7 mouse cellular contexts compared by ENCODE assay signal in the genomic region with DNA sequence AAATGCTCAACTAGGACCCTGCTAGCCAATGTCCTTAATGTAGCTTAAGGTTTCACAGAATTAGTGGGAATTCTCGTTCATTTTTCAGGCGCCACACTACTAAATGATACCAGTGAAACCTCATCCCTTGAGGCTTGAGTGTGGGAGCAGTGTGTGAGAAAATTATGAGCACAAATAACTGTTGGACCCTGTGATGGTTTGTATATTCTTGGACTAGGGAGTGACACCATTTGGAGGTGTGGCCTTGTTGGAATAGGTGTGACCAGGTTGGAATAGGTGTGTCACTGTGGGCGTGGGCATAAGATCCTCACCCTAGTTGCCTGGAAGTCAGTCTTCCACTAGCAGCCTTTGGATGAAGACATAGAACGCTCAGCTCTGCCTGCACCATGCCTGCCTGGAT. TPM values are rescaled to one million over a fixed set of nuclear protein-coding genes. Genes with fewer than 3 reads are reported as not detected.
DNase-seq lines count a peak whose midpoint lies in the region; ATAC-seq and TF ChIP-seq lines count a peak whose summit lies in the region.
"Not testable (repeated sequence)": the region's sequence is repeated elsewhere in the genome, so short reads cannot be mapped to it uniquely, and the experiment has no call there.

No protein-coding gene starts in this region.

- peak overlapping the region; percentile 48 for H3K4me3 ChIP-seq in brown adipose tissue, adult 24 weeks (ENCODE audit: insufficient read depth, low read depth, low read length)
- H3K4me3 ChIP-seq in forebrain, embryonic 10.5 days: peak overlapping the region; percentile 74
- peak overlapping the region; percentile 83 for H3K4me3 ChIP-seq in heart, embryonic 13.5 days
- peak overlapping the region; percentile 71 for H3K4me3 ChIP-seq in intestine, embryonic 15.5 days (replicated peaks)
- peak overlapping the region; percentile 78 for H3K4me3 ChIP-seq in limb, embryonic 14.5 days (replicated peaks; ENCODE audit: low read length)
- H3K4me3 ChIP-seq in lung, postnatal 0 days (ENCODE audit: low read depth, low read length): peak overlapping the region; percentile 79
- H3K4me3 ChIP-seq in neural tube, embryonic 12.5 days: peak overlapping the region; percentile 60

- not testable (repeated sequence) for H3K9me3 ChIP-seq in forebrain, embryonic 10.5 days; heart, embryonic 13.5 days; intestine, embryonic 15.5 days; limb, embryonic 14.5 days (ENCODE audit: control insufficient read depth, low read length); lung, postnatal 0 days (ENCODE audit: low read length); neural tube, embryonic 12.5 days

- WGBS in forebrain, embryonic 10.5 days: 86% methylated on average over 4 of the region's 4 CpGs
- WGBS in heart, embryonic 13.5 days: 82% methylated on average over 4 of the region's 4 CpGs
- WGBS in intestine, embryonic 15.5 days: 73% methylated on average over 4 of the region's 4 CpGs
- WGBS in limb, embryonic 14.5 days: 72% methylated on average over 4 of the region's 4 CpGs
- 72% methylated on average over 4 of the region's 4 CpGs for WGBS in lung, postnatal 0 days
- 84% methylated on average over 4 of the region's 4 CpGs for WGBS in neural tube, embryonic 12.5 days

- not testable (repeated sequence) for TF ChIP-seq POLR2A in limb, embryonic 14.5 days (IDR thresholded peaks at IDR 0.05; ENCODE audit: borderline replicate concordance, extremely low read depth, insufficient read depth, insufficient read length)

- TF ChIP-seq CTCF in lung, postnatal 0 days (IDR thresholded peaks at IDR 0.05): not testable (repeated sequence)

- peak overlapping the region; percentile 77 for H3K9ac ChIP-seq in heart, embryonic 13.5 days
- H3K9ac ChIP-seq in intestine, embryonic 15.5 days: peak overlapping the region; percentile 18; the same call in 1 of the 2 replicates
- H3K9ac ChIP-seq in limb, embryonic 14.5 days (ENCODE audit: low read depth, low read length, severe bottlenecking); lung, postnatal 0 days (replicated peaks; ENCODE audit: low read depth); neural tube, embryonic 12.5 days: not testable (repeated sequence)

- H3K27me3 ChIP-seq in forebrain, embryonic 10.5 days (ENCODE audit: poor library complexity, severe bottlenecking); heart, embryonic 13.5 days (replicated peaks); intestine, embryonic 15.5 days (replicated peaks); limb, embryonic 14.5 days (ENCODE audit: control insufficient read depth, insufficient read depth, low read length); lung, postnatal 0 days (replicated peaks; ENCODE audit: insufficient read depth, low read length); neural tube, embryonic 12.5 days (replicated peaks): not testable (repeated sequence)

- peak overlapping the region; percentile 76 for H3K4me2 ChIP-seq in heart, embryonic 13.5 days
- H3K4me2 ChIP-seq in intestine, embryonic 15.5 days (replicated peaks): peak overlapping the region; percentile 63
- H3K4me2 ChIP-seq in limb, embryonic 14.5 days (replicated peaks; ENCODE audit: low read depth, low read length, severe bottlenecking): peak overlapping the region; percentile 57
- peak overlapping the region; percentile 53 for H3K4me2 ChIP-seq in lung, postnatal 0 days (replicated peaks; ENCODE audit: low read depth, low read length)
- peak overlapping the region; percentile 66 for H3K4me2 ChIP-seq in neural tube, embryonic 12.5 days (replicated peaks)

- DNase-seq in forebrain, embryonic 10.5 days (ENCODE audit: extremely low spot score, low spot score); limb, embryonic 14.5 days (ENCODE audit: low spot score); lung, postnatal 0 days (ENCODE audit: low spot score): not testable (repeated sequence)

- 0 out of 2 replicates have a peak overlapping the region, but pooled peaks have one; percentile 11 for H3K27ac ChIP-seq in brown adipose tissue, adult 24 weeks (replicated peaks; ENCODE audit: low read depth, low read length)
- H3K27ac ChIP-seq in forebrain, embryonic 10.5 days: peak overlapping the region; percentile 91; the same call in 1 of the 2 replicates
- H3K27ac ChIP-seq in heart, embryonic 13.5 days (replicated peaks); intestine, embryonic 15.5 days; limb, embryonic 14.5 days (replicated peaks; ENCODE audit: low read depth, low read length); lung, postnatal 0 days (ENCODE audit: low read length); neural tube, embryonic 12.5 days: not testable (repeated sequence)

- not testable (repeated sequence) for TF ChIP-seq EP300 in lung, postnatal 0 days (IDR thresholded peaks at IDR 0.05)

- H3K4me1 ChIP-seq in brown adipose tissue, adult 24 weeks (ENCODE audit: control insufficient read depth, insufficient read depth, insufficient read length, low read length): peaks cover 12% of the 10 kb centered on the region
- peaks cover 13% of the 10 kb centered on the region for H3K4me1 ChIP-seq in forebrain, embryonic 10.5 days
- H3K4me1 ChIP-seq in heart, embryonic 13.5 days: peaks cover 21% of the 10 kb centered on the region
- not testable (repeated sequence) for H3K4me1 ChIP-seq in intestine, embryonic 15.5 days (replicated peaks); limb, embryonic 14.5 days (ENCODE audit: control insufficient read depth, insufficient read depth, low read length); lung, postnatal 0 days (ENCODE audit: insufficient read depth, low read depth, low read length); neural tube, embryonic 12.5 days

- not testable (repeated sequence) for H3K36me3 ChIP-seq in forebrain, embryonic 10.5 days (replicated peaks); heart, embryonic 13.5 days; intestine, embryonic 15.5 days; limb, embryonic 14.5 days (ENCODE audit: control insufficient read depth, insufficient read depth, low read length); lung, postnatal 0 days (ENCODE audit: insufficient read depth, low read length); neural tube, embryonic 12.5 days

- not testable (repeated sequence) for ATAC-seq in heart, embryonic 13.5 days (ENCODE audit: extremely low read depth, insufficient number of reproducible peaks, low FRiP score, low TSS enrichment); intestine, embryonic 15.5 days; limb, embryonic 14.5 days (ENCODE audit: low FRiP score, low read depth)
- peak; percentile 4 for ATAC-seq in lung, postnatal 0 days
- ATAC-seq in neural tube, embryonic 12.5 days (ENCODE audit: low FRiP score, low read depth): peak; percentile 33

RNA-seq across cellular contexts. Expression of gene Nt5dc1, which starts 0.4 kb away (rescaled TPM):
- 19.9 and 21.1 TPM in 2 replicates for polyA plus RNA-seq in brown adipose tissue, adult 24 weeks (2012; ENCODE audit: insufficient read depth, insufficient read length, missing spikeins)
- polyA plus RNA-seq in forebrain, embryonic 10.5 days (2016; fragmentation: Nextera tagmentation; extraction: Ambion mirVana): 8.8 and 9.8 TPM in 2 replicates
- 5.6 TPM in 2 replicates for polyA plus RNA-seq in heart, embryonic 13.5 days (2015; fragmentation: Nextera tagmentation; extraction: Ambion mirVana)
- polyA plus RNA-seq in intestine, embryonic 15.5 days (2015; fragmentation: Nextera tagmentation; extraction: Ambion mirVana): 11.7 and 12.2 TPM in 2 replicates
- polyA plus RNA-seq in limb, embryonic 14.5 days (2012; rRNA removed): 5.5 and 6.0 TPM in 2 replicates
- polyA plus RNA-seq in limb, embryonic 14.5 days (2014; fragmentation: Nextera tagmentation; extraction: Ambion mirVana): 11.1 and 11.5 TPM in 2 replicates
- polyA plus RNA-seq in lung, postnatal 0 days (2015; fragmentation: Nextera tagmentation; extraction: Ambion mirVana): 11.3 and 12.7 TPM in 2 replicates
- polyA plus RNA-seq in neural tube, embryonic 12.5 days (2016; fragmentation: Nextera tagmentation; extraction: Ambion mirVana): 3.3 and 4.2 TPM in 2 replicates

RNA-seq across cellular contexts. Expression of gene Col10a1, which starts 29.0 kb away (rescaled TPM):
- not detected in 2 replicates for polyA plus RNA-seq in brown adipose tissue, adult 24 weeks (2012; ENCODE audit: insufficient read depth, insufficient read length, missing spikeins)
- polyA plus RNA-seq in forebrain, embryonic 10.5 days (2016; fragmentation: Nextera tagmentation; extraction: Ambion mirVana): 0.16 and 0.20 TPM in 2 replicates
- 0.09 TPM in 2 replicates for polyA plus RNA-seq in heart, embryonic 13.5 days (2015; fragmentation: Nextera tagmentation; extraction: Ambion mirVana)
- polyA plus RNA-seq in intestine, embryonic 15.5 days (2015; fragmentation: Nextera tagmentation; extraction: Ambion mirVana): 0.11 and 0.20 TPM in 2 replicates
- polyA plus RNA-seq in limb, embryonic 14.5 days (2012; rRNA removed): 165 and 175 TPM in 2 replicates
- polyA plus RNA-seq in limb, embryonic 14.5 days (2014; fragmentation: Nextera tagmentation; extraction: Ambion mirVana): 15.7 and 17.6 TPM in 2 replicates
- polyA plus RNA-seq in lung, postnatal 0 days (2015; fragmentation: Nextera tagmentation; extraction: Ambion mirVana): 0.11 and 0.19 TPM in 2 replicates
- polyA plus RNA-seq in neural tube, embryonic 12.5 days (2016; fragmentation: Nextera tagmentation; extraction: Ambion mirVana): 0.11 and 0.23 TPM in 2 replicates

Comparison
In these comparisons a context has a peak if more than half of its experiments do, and no peak if none do; other contexts are left out.
1. RNA of gene Col10a1, which starts 29.0 kb away (polyA plus RNA-seq): 15.7 to 175 TPM in limb, embryonic 14.5 days; 0.11 to 0.23 TPM in neural tube, embryonic 12.5 days, 0.16 to 0.20 TPM in forebrain, embryonic 10.5 days, not detected in brown adipose tissue, adult 24 weeks, 0.11 to 0.20 TPM in intestine, embryonic 15.5 days, 0.11 to 0.19 TPM in lung, postnatal 0 days and 0.09 TPM in heart, embryonic 13.5 days; every median in the first group is over 10 times any median in the second.
2. Peak in every context shown above with its lines, with median percentiles within 50 percentile points of each other: H3K4me3 ChIP-seq and H3K4me2 ChIP-seq.